Mouse (Mus musculus): ENCODE measurements around the gene Rhox2h. TPM values are rescaled to one million over a fixed set of nuclear protein-coding genes. Genes with fewer than 3 reads are reported as not detected.

The Rhox2h gene
- total and polyA plus RNA-seq, 3 experiments: not detected

Other genes starting within 250 kb of the Rhox2h start
- gene Rhox4b, start 240.8 kb downstream of the Rhox2h start, total RNA-seq (2021): not detected
- gene Rhox4b, start 240.8 kb downstream of the Rhox2h start, polyA plus RNA-seq (2012; rRNA removed): not detected in 2 replicates
- not detected for gene Rhox2c, start 219.6 kb downstream of the Rhox2h start, total RNA-seq (2021)
- gene Rhox2c, start 219.6 kb downstream of the Rhox2h start, polyA plus RNA-seq (2012; rRNA removed): not detected in 2 replicates
- gene Rhox3c, start 214.7 kb downstream of the Rhox2h start, total RNA-seq (2021): not detected
- gene Rhox3c, start 214.7 kb downstream of the Rhox2h start, polyA plus RNA-seq (2012; rRNA removed): not detected in 2 replicates
- gene Rhox4c, start 192.9 kb downstream of the Rhox2h start, total RNA-seq (2021): not detected
- not detected in 2 replicates for gene Rhox4c, start 192.9 kb downstream of the Rhox2h start, polyA plus RNA-seq (2012; rRNA removed)
- not detected for gene Rhox2d, start 179.8 kb downstream of the Rhox2h start, total RNA-seq (2021)
- not detected in 2 replicates for gene Rhox2d, start 179.8 kb downstream of the Rhox2h start, polyA plus RNA-seq (2012; rRNA removed)
- not detected for gene Rhox4d, start 158.9 kb downstream of the Rhox2h start, total RNA-seq (2021)
- not detected in 2 replicates for gene Rhox4d, start 158.9 kb downstream of the Rhox2h start, polyA plus RNA-seq (2012; rRNA removed)
- not detected for gene Rhox2e, start 142.8 kb downstream of the Rhox2h start, total RNA-seq (2021)
- not detected in 2 replicates for gene Rhox2e, start 142.8 kb downstream of the Rhox2h start, polyA plus RNA-seq (2012; rRNA removed)
- gene Rhox3e, start 131.3 kb downstream of the Rhox2h start, total RNA-seq (2021): not detected
- not detected in 2 replicates for gene Rhox3e, start 131.3 kb downstream of the Rhox2h start, polyA plus RNA-seq (2012; rRNA removed)
- gene Rhox4e, start 115.9 kb downstream of the Rhox2h start, total RNA-seq (2021): not detected
- not detected in 2 replicates for gene Rhox4e, start 115.9 kb downstream of the Rhox2h start, polyA plus RNA-seq (2012; rRNA removed)
- gene Rhox2f, start 101.9 kb downstream of the Rhox2h start, total RNA-seq (2021): not detected
- not detected in 2 replicates for gene Rhox2f, start 101.9 kb downstream of the Rhox2h start, polyA plus RNA-seq (2012; rRNA removed)
- not detected for gene Rhox3f, start 92.3 kb downstream of the Rhox2h start, total RNA-seq (2021)
- not detected in 2 replicates for gene Rhox3f, start 92.3 kb downstream of the Rhox2h start, polyA plus RNA-seq (2012; rRNA removed)
- gene Rhox4f, start 65.6 kb downstream of the Rhox2h start, total RNA-seq (2021): not detected
- gene Rhox4f, start 65.6 kb downstream of the Rhox2h start, polyA plus RNA-seq (2012; rRNA removed): not detected in 2 replicates
- not detected for gene Rhox3g, start 44.7 kb downstream of the Rhox2h start, total RNA-seq (2021)
- gene Rhox3g, start 44.7 kb downstream of the Rhox2h start, polyA plus RNA-seq (2012; rRNA removed): not detected in 2 replicates
- not detected for gene Rhox2g, start 29.8 kb downstream of the Rhox2h start, total RNA-seq (2021)
- gene Rhox2g, start 29.8 kb downstream of the Rhox2h start, polyA plus RNA-seq (2012; rRNA removed): not detected in 2 replicates
- gene Rhox4g, start 21.9 kb downstream of the Rhox2h start, total RNA-seq (2021): not detected
- not detected in 2 replicates for gene Rhox4g, start 21.9 kb downstream of the Rhox2h start, polyA plus RNA-seq (2012; rRNA removed)
- gene Rhox3h, start 4.5 kb downstream of the Rhox2h start, total RNA-seq (2021): not detected
- not detected in 2 replicates for gene Rhox3h, start 4.5 kb downstream of the Rhox2h start, polyA plus RNA-seq (2012; rRNA removed)
- gene Rhox5, start 131.6 kb upstream of the Rhox2h start, total RNA-seq (2021): 1 to 10 TPM in 1 of 2 experiments, not detected in 1; 1.2 TPM
- gene Rhox5, start 131.6 kb upstream of the Rhox2h start, polyA plus RNA-seq (2012; rRNA removed): 1.2 and 1.4 TPM in 2 replicates
- not detected for gene Rhox6, start 153.6 kb upstream of the Rhox2h start, total RNA-seq (2021)
- gene Rhox6, start 153.6 kb upstream of the Rhox2h start, polyA plus RNA-seq (2012; rRNA removed): not detected in 2 replicates
- not detected for gene Rhox7a, start 158.4 kb upstream of the Rhox2h start, total RNA-seq (2021)
- not detected in 2 replicates for gene Rhox7a, start 158.4 kb upstream of the Rhox2h start, polyA plus RNA-seq (2012; rRNA removed)
- gene Rhox8, start 205.7 kb upstream of the Rhox2h start, total RNA-seq (2021): not detected
- not detected in 2 replicates for gene Rhox8, start 205.7 kb upstream of the Rhox2h start, polyA plus RNA-seq (2012; rRNA removed)
- gene Rhox7b, start 224.0 kb upstream of the Rhox2h start, total RNA-seq (2021): not detected
- gene Rhox7b, start 224.0 kb upstream of the Rhox2h start, polyA plus RNA-seq (2012; rRNA removed): not detected in 2 replicates
- gene Rhox9, start 228.5 kb upstream of the Rhox2h start, total RNA-seq (2021): not detected
- not detected in 2 replicates for gene Rhox9, start 228.5 kb upstream of the Rhox2h start, polyA plus RNA-seq (2012; rRNA removed)